Mouse (Mus musculus): Measurements from ENCODE around the gene Gsx2. TPM values are rescaled to one million over a fixed set of nuclear protein-coding genes. Genes with fewer than 3 reads are reported as not detected.

Gsx2 gene
- polyA plus RNA-seq, 1 experiment from 2014 or later = 8.8 TPM

Other genes with a start within 250 kb of the Gsx2 start
- 34.4 and 37.8 TPM in 2 replicates for gene Chic2, start 30.8 kb upstream of the Gsx2 start, polyA plus RNA-seq (2016; fragmentation: Nextera tagmentation; extraction: Ambion mirVana)
- 20.2 and 23.5 TPM in 2 replicates for gene Pdgfra, start 76.7 kb downstream of the Gsx2 start, polyA plus RNA-seq (2016; fragmentation: Nextera tagmentation; extraction: Ambion mirVana)